Mouse (Mus musculus): ENCODE measurements around the gene Slc25a39. TPM values are rescaled to one million over a fixed set of nuclear protein-coding genes. Genes with fewer than 3 reads are reported as not detected.
A peak's percentile ranks its signal among the peaks of the same experiment; 100 is the strongest.

The Slc25a39 gene
- polyA plus RNA-seq, 1 experiment = 1,128 TPM

DNA sequence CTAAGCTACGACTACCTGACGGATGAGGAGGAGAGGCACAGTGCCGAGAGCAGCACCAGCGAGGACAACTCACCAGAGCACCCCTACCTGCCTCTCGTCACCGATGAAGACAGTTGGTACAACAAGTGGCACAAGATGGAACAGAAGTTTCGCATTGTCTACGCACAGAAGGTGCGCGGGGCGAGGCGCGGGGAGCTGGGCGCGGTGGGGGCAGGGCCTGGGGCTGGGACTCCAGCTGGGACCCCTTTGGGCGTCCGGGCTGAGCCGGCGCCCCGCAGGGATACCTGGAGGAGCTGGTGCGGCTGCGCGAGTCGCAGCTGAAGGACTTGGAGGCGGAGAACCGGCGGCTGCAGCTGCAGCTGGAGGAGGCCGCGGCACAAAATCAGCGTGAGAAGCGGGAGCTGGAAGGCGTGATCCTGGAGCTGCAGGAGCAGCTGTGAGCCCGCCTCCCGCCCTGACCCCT lies 8.1 kb downstream of the Slc25a39 start:
- H3K27ac ChIP-seq (ENCODE audit: insufficient read depth, low read depth, low read length) = no peak overlapping the region
- H3K27me3 ChIP-seq (replicated peaks; ENCODE audit: control insufficient read depth, insufficient read depth, low read length) = no peaks in the 10 kb centered on the region
- WGBS = 7% methylated on average over 34 of the region's 34 CpGs
- TF ChIP-seq POLR2A (IDR thresholded peaks at IDR 0.05; ENCODE audit: low read depth, low read length) (no peak), CTCF (conservative IDR thresholded peaks at IDR 0.05; ENCODE audit: insufficient read depth, insufficient read length, low read depth, low read length) (no peak)
- H3K36me3 ChIP-seq (ENCODE audit: control insufficient read depth, insufficient read depth, low read length) = peaks cover 6% of the 10 kb centered on the region
- peaks cover 9% of the 10 kb centered on the region; the same call in 1 of the 2 replicates for H3K4me1 ChIP-seq (ENCODE audit: control insufficient read depth, insufficient read depth, low read length)
- peak overlapping the region; percentile 14; the same call in 1 of the 2 replicates for H3K4me3 ChIP-seq (ENCODE audit: insufficient read depth, low read depth, low read length)
- DNase-seq = no peak

- Histone ChIP-seq H3K27me3 (replicated peaks; ENCODE audit: control insufficient read depth, insufficient read depth, low read length) (no peaks in the 10 kb centered on the region), H3K4me1 (ENCODE audit: control insufficient read depth, insufficient read depth, low read length) (0 out of 2 replicates have a peak, but pooled peaks cover 5% of the 10 kb centered on the region), H3K36me3 (ENCODE audit: control insufficient read depth, insufficient read depth, low read length) (peaks cover 6% of the 10 kb centered on the region), H3K4me3 (ENCODE audit: insufficient read depth, low read depth, low read length) (no peak overlapping the region), H3K27ac (ENCODE audit: insufficient read depth, low read depth, low read length) (no peak overlapping the region)
- no peak for DNase-seq
- no peak for TF ChIP-seq POLR2A (IDR thresholded peaks at IDR 0.05; ENCODE audit: low read depth, low read length)
- no peak for TF ChIP-seq CTCF (conservative IDR thresholded peaks at IDR 0.05; ENCODE audit: insufficient read depth, insufficient read length, low read depth, low read length)
- WGBS = 17% methylated on average over 15 of the region's 15 CpGs
Observed at GRCm38 (mm10) chr11:102399107-102399506, 8.6 kb downstream of the Slc25a39 start.

GRCm38 (mm10) chr11:102398007-102398825 lies 9.5 kb downstream of the Slc25a39 start:
- H3K27ac ChIP-seq (ENCODE audit: insufficient read depth, low read depth, low read length) = no peak overlapping the region
- no peak overlapping the region for H3K4me3 ChIP-seq (ENCODE audit: insufficient read depth, low read depth, low read length)
- TF ChIP-seq CTCF (conservative IDR thresholded peaks at IDR 0.05; ENCODE audit: insufficient read depth, insufficient read length, low read depth, low read length) (no peak), POLR2A (IDR thresholded peaks at IDR 0.05; ENCODE audit: low read depth, low read length) (no peak)
- no peaks in the 10 kb centered on the region for H3K4me1 ChIP-seq (ENCODE audit: control insufficient read depth, insufficient read depth, low read length)
- WGBS = 75% methylated on average over 20 of the region's 20 CpGs
- H3K27me3 ChIP-seq (replicated peaks; ENCODE audit: control insufficient read depth, insufficient read depth, low read length) = no peaks in the 10 kb centered on the region
- DNase-seq = peak; percentile 72
- peaks cover 2% of the 10 kb centered on the region; the same call in 1 of the 2 replicates for H3K36me3 ChIP-seq (ENCODE audit: control insufficient read depth, insufficient read depth, low read length)

DNA sequence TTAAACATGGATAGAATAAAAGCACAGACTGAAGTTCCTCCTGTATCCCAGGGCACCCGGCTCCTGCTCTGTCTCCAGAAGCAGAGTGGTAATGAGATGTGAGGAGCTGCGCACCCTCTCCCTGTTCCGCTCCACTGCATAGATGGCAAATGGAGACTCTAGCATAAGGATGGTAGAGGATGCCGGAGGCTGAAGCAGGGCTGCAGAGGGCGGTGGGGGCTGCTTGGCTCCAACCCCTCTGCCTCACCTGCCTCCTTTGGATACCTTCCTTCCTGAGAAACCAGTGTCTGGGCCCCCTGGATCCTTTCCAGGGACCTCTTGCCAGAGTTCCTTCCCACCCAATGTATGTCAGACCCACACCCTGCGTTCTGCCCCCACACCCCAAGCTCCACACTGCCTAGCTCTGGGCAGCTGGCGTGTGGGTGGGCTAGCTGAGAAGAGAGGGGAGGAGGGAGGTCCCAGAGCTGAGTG lies 11.0 kb downstream of the Slc25a39 start:
- H3K4me1 ChIP-seq (ENCODE audit: control insufficient read depth, insufficient read depth, low read length) = no peaks in the 10 kb centered on the region
- H3K27me3 ChIP-seq (replicated peaks; ENCODE audit: control insufficient read depth, insufficient read depth, low read length) = no peaks in the 10 kb centered on the region
- 72% methylated on average over 7 of the region's 7 CpGs for WGBS
- no peaks in the 10 kb centered on the region for H3K36me3 ChIP-seq (ENCODE audit: control insufficient read depth, insufficient read depth, low read length)
- H3K27ac ChIP-seq (ENCODE audit: insufficient read depth, low read depth, low read length) = no peak overlapping the region
- TF ChIP-seq CTCF (conservative IDR thresholded peaks at IDR 0.05; ENCODE audit: insufficient read depth, insufficient read length, low read depth, low read length) = no peak
- TF ChIP-seq POLR2A (IDR thresholded peaks at IDR 0.05; ENCODE audit: low read depth, low read length) = no peak
- no peak overlapping the region for H3K4me3 ChIP-seq (ENCODE audit: insufficient read depth, low read depth, low read length)
- DNase-seq = no peak

DNA sequence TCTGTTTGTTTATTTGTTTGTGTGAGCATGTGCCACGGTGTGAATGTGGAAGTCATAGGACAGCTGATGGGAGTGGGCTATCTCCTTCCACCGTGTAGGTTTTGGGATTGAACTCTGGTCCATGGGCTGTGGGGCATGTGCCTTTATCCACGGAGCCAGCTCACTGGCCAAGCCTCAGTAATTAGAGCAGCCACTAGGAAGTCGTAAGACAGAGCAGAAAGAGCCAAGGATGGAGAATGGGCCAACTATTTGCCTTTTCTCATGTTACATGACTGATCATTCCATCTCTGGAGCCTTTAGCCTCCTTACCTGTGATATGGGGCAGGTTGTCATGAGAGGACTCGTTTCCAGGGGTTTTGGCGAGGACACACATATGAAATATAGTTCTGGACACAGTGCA lies 11.5 kb downstream of the Slc25a39 start:
- H3K27me3 ChIP-seq (replicated peaks; ENCODE audit: control insufficient read depth, insufficient read depth, low read length) = no peaks in the 10 kb centered on the region
- 58% methylated on average over 6 of the region's 6 CpGs for WGBS

GRCm38 (mm10) chr11:102395250-102395649 lies 12.5 kb downstream of the Slc25a39 start:
- WGBS = 22% methylated on average over 5 of the region's 5 CpGs
- no peak overlapping the region for H3K27ac ChIP-seq (ENCODE audit: insufficient read depth, low read depth, low read length)
- H3K4me3 ChIP-seq (ENCODE audit: insufficient read depth, low read depth, low read length) = no peak overlapping the region
- no peaks in the 10 kb centered on the region for H3K4me1 ChIP-seq (ENCODE audit: control insufficient read depth, insufficient read depth, low read length)
- H3K27me3 ChIP-seq (replicated peaks; ENCODE audit: control insufficient read depth, insufficient read depth, low read length) = no peaks in the 10 kb centered on the region
- no peak for TF ChIP-seq CTCF (conservative IDR thresholded peaks at IDR 0.05; ENCODE audit: insufficient read depth, insufficient read length, low read depth, low read length)
- no peak for TF ChIP-seq POLR2A (IDR thresholded peaks at IDR 0.05; ENCODE audit: low read depth, low read length)
- DNase-seq = no peak
- no peaks in the 10 kb centered on the region for H3K36me3 ChIP-seq (ENCODE audit: control insufficient read depth, insufficient read depth, low read length)

More for the DNA sequence above, 11.5 kb downstream of the Slc25a39 start:
- Histone ChIP-seq H3K4me1 (ENCODE audit: control insufficient read depth, insufficient read depth, low read length) (no peaks in the 10 kb centered on the region), H3K4me3 (ENCODE audit: insufficient read depth, low read depth, low read length) (no peak overlapping the region), H3K27ac (ENCODE audit: insufficient read depth, low read depth, low read length) (no peak overlapping the region), H3K36me3 (ENCODE audit: control insufficient read depth, insufficient read depth, low read length) (no peaks in the 10 kb centered on the region)
- TF ChIP-seq CTCF (conservative IDR thresholded peaks at IDR 0.05; ENCODE audit: insufficient read depth, insufficient read length, low read depth, low read length) (no peak), POLR2A (IDR thresholded peaks at IDR 0.05; ENCODE audit: low read depth, low read length) (no peak)
- DNase-seq = no peak

DNA sequence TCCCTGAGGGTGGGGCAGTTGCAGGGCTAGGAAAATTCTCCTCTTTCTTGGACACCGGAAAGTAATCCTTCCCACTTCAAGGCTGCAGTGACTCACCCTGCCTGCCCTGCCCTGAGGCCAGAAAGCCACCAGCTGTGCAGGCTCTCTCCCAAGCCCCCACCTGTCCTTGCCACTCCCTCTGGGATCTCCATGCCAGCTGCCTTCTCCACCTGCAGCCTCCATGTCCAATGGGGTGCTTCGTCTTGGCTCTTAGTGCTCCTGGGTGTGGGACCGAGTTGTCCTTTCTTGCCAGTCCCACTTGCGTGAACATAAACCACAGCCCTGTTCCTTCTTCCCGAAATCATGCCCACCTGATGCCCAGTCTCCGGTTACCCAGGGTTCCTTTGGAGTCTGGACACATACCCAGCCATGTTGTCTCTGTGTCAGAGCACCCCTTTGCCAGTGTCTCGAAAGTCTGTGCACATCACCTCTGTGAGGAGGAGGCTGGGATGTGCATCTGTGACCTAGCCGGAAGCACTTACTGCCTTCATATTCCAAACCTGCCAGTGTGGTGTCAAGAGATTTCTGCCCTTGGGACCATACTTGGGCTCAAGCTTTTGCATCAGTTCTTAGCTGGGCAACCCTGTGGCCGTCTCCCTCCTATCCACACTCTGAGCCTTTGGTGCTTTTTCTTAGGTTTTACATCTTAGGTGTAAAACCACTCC lies 13.2 kb downstream of the Slc25a39 start:
- Histone ChIP-seq H3K27ac (ENCODE audit: insufficient read depth, low read depth, low read length) (no peak overlapping the region), H3K4me1 (ENCODE audit: control insufficient read depth, insufficient read depth, low read length) (no peaks in the 10 kb centered on the region), H3K27me3 (replicated peaks; ENCODE audit: control insufficient read depth, insufficient read depth, low read length) (no peaks in the 10 kb centered on the region), H3K36me3 (ENCODE audit: control insufficient read depth, insufficient read depth, low read length) (no peaks in the 10 kb centered on the region), H3K4me3 (ENCODE audit: insufficient read depth, low read depth, low read length) (no peak overlapping the region)
- no peak for TF ChIP-seq POLR2A (IDR thresholded peaks at IDR 0.05; ENCODE audit: low read depth, low read length)
- no peak for TF ChIP-seq CTCF (conservative IDR thresholded peaks at IDR 0.05; ENCODE audit: insufficient read depth, insufficient read length, low read depth, low read length)
- 81% methylated on average over 9 of the region's 9 CpGs for WGBS
- no peak for DNase-seq

Data from kidney, adult 2 months (tissue).